Mouse (Mus musculus) liver, postnatal 0 days (tissue): Measurements from ENCODE around the gene Rcn1. TPM values are rescaled to one million over a fixed set of nuclear protein-coding genes. Genes with fewer than 3 reads are reported as not detected.
A peak's percentile ranks its signal among the peaks of the same experiment; 100 is the strongest.

ENCODE experiments used
- ATAC-seq: fragments of 200-750 bp; cut with Nextera tagmentation; 2 replicates; pipeline ENCODE4 v1.8.0; 2017; ENCODE audit warnings: mild to moderate bottlenecking, moderate library complexity
- DNase-seq: peaks from one replicate; pipeline ENCODE4 v3.0.0-alpha.2; 2016
- H3K27ac ChIP-seq: fragments of 300-500 bp; sonication (generic); 2 replicates; pipeline ENCODE4 v1.5.1; 2014; ENCODE audit warnings: antibody characterized with exemption, moderate library complexity, mild to moderate bottlenecking, low read depth
- H3K27me3 ChIP-seq: fragments of 300-500 bp; sonication (generic); 2 replicates; pipeline ENCODE4 v1.6.1; 2014; ENCODE audit warnings: low read length, control low read depth, mixed read lengths; ENCODE audit not compliant: insufficient read depth
- H3K36me3 ChIP-seq: fragments of 300-500 bp; sonication (generic); replicated peaks from 2 replicates; pipeline ENCODE4 v1.6.1; 2014; ENCODE audit warnings: mild to moderate bottlenecking, control low read depth, low read length, moderate library complexity, mixed read lengths; ENCODE audit not compliant: insufficient read depth
- H3K4me1 ChIP-seq: fragments of 300-500 bp; sonication (generic); 2 replicates; pipeline ENCODE4 v1.6.1; 2014; ENCODE audit warnings: antibody characterized with exemption, mild to moderate bottlenecking, control low read depth; ENCODE audit not compliant: insufficient read depth
- H3K4me2 ChIP-seq: fragments of 300-500 bp; sonication (generic); 2 replicates; pipeline ENCODE4 v1.6.1; 2014; ENCODE audit warnings: low read depth, mild to moderate bottlenecking, low read length, moderate library complexity, mixed read lengths
- H3K4me3 ChIP-seq: fragments of 300-500 bp; sonication (generic); 2 replicates; pipeline ENCODE4 v1.5.1; 2014; ENCODE audit warnings: low read depth, low read length
- H3K9ac ChIP-seq: fragments of 300-500 bp; sonication (generic); replicated peaks from 2 replicates; pipeline ENCODE4 v1.6.1; 2014; ENCODE audit warnings: mild to moderate bottlenecking, moderate library complexity
- H3K9me3 ChIP-seq: fragments of 300-500 bp; sonication (generic); 2 replicates; pipeline ENCODE4 v1.6.1; 2016; ENCODE audit warnings: mild to moderate bottlenecking, control low read depth, low read length, mixed read lengths
- CTCF ChIP-seq: sonication (generic); IDR thresholded peaks from 2 replicates; pipeline ENCODE4 v1.5.1; 2016; ENCODE audit warnings: antibody characterized with exemption, low read depth
- EP300 ChIP-seq: IDR thresholded peaks from 2 replicates; pipeline ENCODE4 v1.6.1; 2016; ENCODE audit warnings: antibody characterized with exemption, low read depth, mild to moderate bottlenecking
- WGBS: fragments of 180-500 bp; shearing (Covaris S2); extraction: QIAGEN DNeasy Blood & Tissue Kit; methylation state at CpG from one replicate; pipeline ENCODE4 v1.1.7; 2014; ENCODE audit not compliant: insufficient replicate concordance; 5-methylcytosine and 5-hydroxymethylcytosine counted together
- polyA plus RNA-seq: library from polyadenylated mRNA; unstranded; fragments of >200 nt; fragmentation: Nextera tagmentation; extraction: Ambion mirVana; gene quantifications from 2 replicates; pipeline ENCODE4 v1.2.1, GENCODE M21; 2015

Gene Rcn1
- 8.6 and 9.2 TPM in 2 replicates for polyA plus RNA-seq

GRCm38 (mm10) chr2:105399085-105399891, at the start of gene Rcn1:
Gene Rcn1 (minus strand): TSS chr2:105399319.
- Histone ChIP-seq H3K9ac (peak within 1 kb of the TSS; percentile 73), H3K9me3 (no peaks in the 10 kb centered on the region), H3K4me2 (peak within 1 kb of the TSS; percentile 97), H3K27ac (peak within 1 kb of the TSS; percentile 68), H3K27me3 (no peaks in the 10 kb centered on the region), H3K4me1 (peaks cover 14% of the 10 kb centered on the region), H3K36me3 (0 out of 2 replicates have a peak, but pooled peaks cover 2% of the 10 kb centered on the region), H3K4me3 (peak within 1 kb of the TSS; percentile 80)
- ATAC-seq (peak; percentile 82), DNase-seq (peak; percentile 73)
- WGBS, result under 1% methylated on average over 52 of the region's 57 CpGs
- TF ChIP-seq EP300 (no peak), CTCF (no peak)

GRCm38 (mm10) chr2:105444072-105444471, 45.0 kb upstream of the Rcn1 start:
- Histone ChIP-seq H3K9ac (no peak overlapping the region), H3K4me2 (no peak overlapping the region), H3K27ac (no peak overlapping the region), H3K4me1 (no peaks in the 10 kb centered on the region), H3K27me3 (no peaks in the 10 kb centered on the region), H3K4me3 (no peak overlapping the region), H3K9me3 (no peaks in the 10 kb centered on the region), H3K36me3 (no peaks in the 10 kb centered on the region)
- 33% methylated on average over 3 of the region's 3 CpGs for WGBS
- DNase-seq (peak; percentile 29), ATAC-seq (no peak)
- TF ChIP-seq CTCF (peak; percentile 50), EP300 (no peak)

GRCm38 (mm10) chr2:105439022-105439421, 39.9 kb upstream of the Rcn1 start:
- ATAC-seq, result no peak
- no peaks in the 10 kb centered on the region for H3K36me3 ChIP-seq
- 57% methylated on average over 4 of the region's 4 CpGs for WGBS

GRCm38 (mm10) chr2:105438525-105438924, 39.4 kb upstream of the Rcn1 start:
- H3K36me3 ChIP-seq, result no peaks in the 10 kb centered on the region
- no peak overlapping the region for H3K4me3 ChIP-seq
- H3K27ac ChIP-seq, result no peak overlapping the region
- no peak for DNase-seq
- ATAC-seq, result no peak
- H3K9me3 ChIP-seq, result no peaks in the 10 kb centered on the region
- H3K4me2 ChIP-seq, result no peak overlapping the region
- H3K9ac ChIP-seq, result no peak overlapping the region
- H3K4me1 ChIP-seq, result no peaks in the 10 kb centered on the region
- no peaks in the 10 kb centered on the region for H3K27me3 ChIP-seq
- TF ChIP-seq EP300, result no peak
- TF ChIP-seq CTCF, result no peak
- WGBS, result 82% methylated on average over 2 of the region's 2 CpGs

More at GRCm38 (mm10) chr2:105439022-105439421, 39.9 kb upstream of the Rcn1 start:
- Histone ChIP-seq H3K9ac (no peak overlapping the region), H3K9me3 (no peaks in the 10 kb centered on the region), H3K4me1 (no peaks in the 10 kb centered on the region), H3K4me3 (no peak overlapping the region), H3K27me3 (no peaks in the 10 kb centered on the region), H3K4me2 (no peak overlapping the region), H3K27ac (no peak overlapping the region)
- no peak for DNase-seq
- TF ChIP-seq EP300 (no peak), CTCF (no peak)

GRCm38 (mm10) chr2:105432927-105433326, 33.8 kb upstream of the Rcn1 start:
- DNase-seq, result no peak
- Histone ChIP-seq H3K9ac (no peak overlapping the region), H3K36me3 (no peaks in the 10 kb centered on the region), H3K9me3 (no peaks in the 10 kb centered on the region), H3K27ac (no peak overlapping the region), H3K4me3 (no peak overlapping the region), H3K4me1 (no peaks in the 10 kb centered on the region), H3K4me2 (no peak overlapping the region), H3K27me3 (0 out of 2 replicates have a peak, but pooled peaks cover under 1% of the 10 kb centered on the region)
- 13% methylated on average over 10 of the region's 10 CpGs for WGBS
- no peak for ATAC-seq
- TF ChIP-seq CTCF (no peak), EP300 (no peak)

GRCm38 (mm10) chr2:105430373-105430772, 31.3 kb upstream of the Rcn1 start:
- DNase-seq (no peak), ATAC-seq (no peak)
- Histone ChIP-seq H3K27me3 (0 out of 2 replicates have a peak, but pooled peaks cover 4% of the 10 kb centered on the region), H3K9me3 (no peaks in the 10 kb centered on the region), H3K4me2 (no peak overlapping the region), H3K36me3 (no peaks in the 10 kb centered on the region), H3K4me1 (no peaks in the 10 kb centered on the region), H3K9ac (no peak overlapping the region), H3K27ac (no peak overlapping the region), H3K4me3 (no peak overlapping the region)
- TF ChIP-seq EP300 (no peak), CTCF (no peak)
- WGBS, result 43% methylated on average over 5 of the region's 5 CpGs
